Mouse (Mus musculus) heart, embryonic 13.5 days (tissue): Measurements from ENCODE around the gene Fam53b. TPM values are rescaled to one million over a fixed set of nuclear protein-coding genes. Genes with fewer than 3 reads are reported as not detected.
A peak's percentile ranks its signal among the peaks of the same experiment; 100 is the strongest.

ENCODE experiments used
- ATAC-seq: fragments of 200-750 bp; cut with Nextera tagmentation; 2 replicates; pipeline ENCODE4 v1.8.0; 2017; ENCODE audit warnings: moderate TSS enrichment; ENCODE audit not compliant: insufficient number of reproducible peaks, low FRiP score, low TSS enrichment; ENCODE audit errors: extremely low read depth
- H3K27ac ChIP-seq: fragments of 300-500 bp; sonication (generic); replicated peaks from 2 replicates; pipeline ENCODE4 v1.5.1; 2015; ENCODE audit warnings: moderate library complexity, mild to moderate bottlenecking, inconsistent platforms
- H3K27me3 ChIP-seq: fragments of 300-500 bp; sonication (generic); replicated peaks from 2 replicates; pipeline ENCODE4 v1.6.1; 2015; ENCODE audit warnings: mild to moderate bottlenecking, inconsistent platforms
- H3K36me3 ChIP-seq: fragments of 300-500 bp; sonication (generic); 2 replicates; pipeline ENCODE4 v1.6.1; 2015; ENCODE audit warnings: mild to moderate bottlenecking, inconsistent platforms
- H3K4me1 ChIP-seq: fragments of 300-500 bp; sonication (generic); 2 replicates; pipeline ENCODE4 v1.6.1; 2015; ENCODE audit warnings: inconsistent platforms
- H3K4me2 ChIP-seq: fragments of 300-500 bp; sonication (generic); 2 replicates; pipeline ENCODE4 v1.6.1; 2015; ENCODE audit warnings: inconsistent platforms, mild to moderate bottlenecking, moderate library complexity
- H3K4me3 ChIP-seq: fragments of 300-500 bp; sonication (generic); 2 replicates; pipeline ENCODE4 v1.5.1; 2015; ENCODE audit warnings: moderate library complexity, mild to moderate bottlenecking, inconsistent platforms
- H3K9ac ChIP-seq: fragments of 300-500 bp; sonication (generic); 2 replicates; pipeline ENCODE4 v1.6.1; 2015; ENCODE audit warnings: inconsistent platforms, mild to moderate bottlenecking, moderate library complexity
- H3K9me3 ChIP-seq: fragments of 300-500 bp; sonication (generic); 2 replicates; pipeline ENCODE4 v1.6.1; 2016; ENCODE audit warnings: inconsistent platforms
- WGBS: fragments of 180-500 bp; shearing (Covaris S2); methylation state at CpG from one replicate; pipeline ENCODE4 v1.1.7; 2015; ENCODE audit warnings: mixed read lengths; 5-methylcytosine and 5-hydroxymethylcytosine counted together
- polyA plus RNA-seq: library from polyadenylated mRNA; unstranded; fragments of >200 nt; fragmentation: Nextera tagmentation; extraction: Ambion mirVana; gene quantifications from 2 replicates; pipeline ENCODE4 v1.2.1, GENCODE M21; 2015

Fam53b gene
- polyA plus RNA-seq, 1 experiment from 2014 or later, result 12.5 TPM

DNA sequence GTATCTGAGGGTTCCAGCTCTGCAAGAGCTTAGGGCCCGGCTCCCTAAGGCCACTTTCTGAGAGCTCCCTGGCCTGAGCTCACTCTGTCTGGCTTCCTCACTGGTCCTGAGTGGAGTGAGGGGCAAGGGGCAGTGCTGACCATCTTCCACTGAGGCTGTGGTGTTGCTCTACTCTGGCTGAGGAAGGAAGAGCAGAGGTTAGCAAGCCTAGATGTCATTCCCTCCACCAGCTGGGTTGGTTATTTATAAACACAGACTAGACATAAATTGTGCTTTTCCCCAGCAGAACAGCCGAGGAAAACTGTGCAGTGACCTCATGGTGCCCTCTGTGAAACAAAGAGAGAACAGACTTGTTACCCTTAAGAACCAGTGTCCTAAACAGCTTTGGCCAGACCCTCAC, 125.8 kb downstream of the Fam53b start:
- peak overlapping the region; percentile 81; the same call in 1 of the 2 replicates for H3K27ac ChIP-seq
- no peaks in the 10 kb centered on the region for H3K36me3 ChIP-seq
- H3K9me3 ChIP-seq, result no peaks in the 10 kb centered on the region
- peaks cover 50% of the 10 kb centered on the region for H3K4me1 ChIP-seq
- WGBS, result 29% methylated on average over 2 of the region's 2 CpGs
- H3K9ac ChIP-seq, result no peak overlapping the region
- no peak for ATAC-seq
- no peak overlapping the region for H3K4me3 ChIP-seq
- H3K27me3 ChIP-seq, result no peaks in the 10 kb centered on the region
- no peak overlapping the region for H3K4me2 ChIP-seq

DNA sequence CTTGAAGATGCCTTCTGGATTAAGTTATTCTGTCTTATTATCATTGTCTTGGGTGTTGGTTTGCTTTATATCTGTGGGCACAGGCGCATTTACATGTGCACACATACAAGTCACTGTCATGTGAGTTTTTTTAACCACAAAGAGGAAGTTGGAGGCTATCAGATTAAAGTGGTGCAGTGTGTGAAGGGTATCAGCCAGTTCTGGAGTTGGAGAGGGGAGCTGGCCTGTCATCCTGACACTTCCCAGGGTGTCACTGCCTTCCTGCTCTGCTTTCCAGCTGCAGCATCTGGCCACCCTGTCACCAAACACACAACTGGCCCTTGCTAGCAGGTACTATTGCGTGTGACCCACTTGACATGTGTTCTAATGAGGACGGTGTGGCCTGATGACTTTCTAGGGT, 127.2 kb downstream of the Fam53b start:
- H3K4me2 ChIP-seq, result no peak overlapping the region
- H3K4me3 ChIP-seq, result no peak overlapping the region
- ATAC-seq, result no peak
- no peaks in the 10 kb centered on the region for H3K27me3 ChIP-seq
- no peaks in the 10 kb centered on the region for H3K9me3 ChIP-seq
- no peak overlapping the region for H3K9ac ChIP-seq
- WGBS, result 64% methylated on average over 3 of the region's 3 CpGs
- no peaks in the 10 kb centered on the region for H3K36me3 ChIP-seq
- H3K27ac ChIP-seq, result no peak overlapping the region
- peaks cover 55% of the 10 kb centered on the region for H3K4me1 ChIP-seq

DNA sequence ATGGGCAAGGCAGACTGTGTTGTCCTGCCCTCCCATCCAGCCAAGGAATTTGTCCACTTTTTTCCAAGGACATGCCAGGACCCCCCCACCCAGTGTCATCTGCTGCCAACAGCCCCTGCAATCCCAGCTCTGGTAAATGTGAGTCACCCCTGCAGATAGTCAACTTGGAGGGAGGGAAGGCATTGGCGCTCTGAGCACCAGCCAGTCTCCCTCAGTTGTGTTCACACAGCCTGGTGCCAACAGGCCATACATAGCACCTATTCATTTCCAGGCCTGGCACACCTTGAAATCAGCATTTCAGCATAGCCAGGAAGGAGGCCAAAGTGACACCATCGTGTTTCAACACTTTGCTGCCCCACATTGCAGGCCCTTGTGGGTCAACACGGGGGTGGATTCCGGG, 129.8 kb downstream of the Fam53b start:
- no peak for ATAC-seq
- no peak overlapping the region for H3K27ac ChIP-seq
- no peak overlapping the region for H3K9ac ChIP-seq
- H3K36me3 ChIP-seq, result no peaks in the 10 kb centered on the region
- no peaks in the 10 kb centered on the region for H3K27me3 ChIP-seq
- no peak overlapping the region for H3K4me2 ChIP-seq
- H3K4me3 ChIP-seq, result no peak overlapping the region
- no peaks in the 10 kb centered on the region for H3K9me3 ChIP-seq
- 62% methylated on average over 4 of the region's 4 CpGs for WGBS
- peaks cover 46% of the 10 kb centered on the region for H3K4me1 ChIP-seq

DNA sequence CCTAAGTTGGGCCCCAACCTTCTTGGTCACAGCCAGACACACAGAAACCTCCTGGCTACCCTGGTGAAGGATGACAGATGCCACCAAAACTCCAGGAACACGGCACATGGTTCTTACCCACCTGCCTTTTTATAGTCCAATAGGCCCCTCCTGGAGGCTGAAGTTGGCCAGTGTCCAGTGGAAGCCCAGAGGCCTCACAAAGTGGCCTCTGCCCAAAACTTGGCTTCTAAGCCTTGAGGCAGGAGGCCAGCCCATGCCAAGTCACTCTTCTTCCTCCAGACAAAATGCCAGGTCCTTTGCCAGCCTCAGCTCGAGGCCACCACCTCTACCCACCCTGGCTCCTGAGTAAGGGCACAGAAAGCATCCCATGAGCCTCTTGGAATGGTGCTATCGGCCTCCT, 130.8 kb downstream of the Fam53b start:
- 60% methylated on average over 3 of the region's 3 CpGs for WGBS
- Histone ChIP-seq H3K27ac (no peak overlapping the region), H3K4me2 (no peak overlapping the region), H3K4me1 (peaks cover 35% of the 10 kb centered on the region), H3K27me3 (no peaks in the 10 kb centered on the region), H3K36me3 (no peaks in the 10 kb centered on the region), H3K4me3 (no peak overlapping the region), H3K9me3 (no peaks in the 10 kb centered on the region), H3K9ac (no peak overlapping the region)
- ATAC-seq, result no peak

DNA sequence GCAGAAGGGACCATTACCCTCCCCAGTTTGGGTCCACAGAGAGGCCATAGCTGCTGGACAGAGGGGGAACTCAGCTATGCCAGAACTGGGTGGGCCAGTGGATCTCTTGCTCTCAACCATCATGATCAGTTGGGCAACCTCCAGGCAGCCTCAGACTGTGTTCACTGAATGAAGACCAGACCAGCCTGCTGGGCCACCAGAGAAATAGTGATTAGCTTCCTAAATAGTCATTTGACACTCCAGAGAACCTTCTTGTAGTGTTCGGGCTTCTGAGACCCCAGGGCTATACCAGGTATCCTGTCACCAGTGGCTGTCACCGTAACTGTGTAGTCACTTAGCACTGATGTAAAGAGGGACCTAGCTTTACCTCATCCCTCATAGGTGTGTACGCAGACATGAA, 131.3 kb downstream of the Fam53b start:
- 81% methylated on average over 3 of the region's 3 CpGs for WGBS
- Histone ChIP-seq H3K36me3 (no peaks in the 10 kb centered on the region), H3K4me1 (peaks cover 30% of the 10 kb centered on the region), H3K9ac (no peak overlapping the region), H3K27me3 (no peaks in the 10 kb centered on the region), H3K4me3 (no peak overlapping the region), H3K9me3 (no peaks in the 10 kb centered on the region), H3K4me2 (no peak overlapping the region), H3K27ac (no peak overlapping the region)
- ATAC-seq, result no peak

DNA sequence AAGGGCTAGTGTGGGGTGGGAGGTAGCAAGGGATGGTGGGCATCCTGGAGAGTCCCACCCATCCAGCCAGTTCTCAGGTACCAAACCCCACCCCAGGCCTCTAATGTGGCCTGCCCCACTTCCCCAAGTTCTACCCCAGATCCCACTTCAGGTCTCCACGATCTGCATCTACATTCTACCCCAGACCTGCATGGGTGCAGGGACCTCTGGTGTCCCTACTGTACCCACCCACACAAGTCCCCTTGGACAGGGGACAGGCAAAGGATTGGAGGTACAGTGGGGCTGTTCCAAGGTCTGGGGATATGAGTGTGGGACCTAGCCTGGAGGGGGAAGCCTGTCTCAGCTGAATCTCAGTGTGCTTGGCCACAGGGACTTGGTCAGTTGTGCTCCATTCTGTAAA, 131.9 kb downstream of the Fam53b start:
- Histone ChIP-seq H3K36me3 (no peaks in the 10 kb centered on the region), H3K4me3 (no peak overlapping the region), H3K4me1 (peaks cover 25% of the 10 kb centered on the region), H3K27ac (no peak overlapping the region), H3K9ac (no peak overlapping the region), H3K9me3 (no peaks in the 10 kb centered on the region), H3K27me3 (no peaks in the 10 kb centered on the region), H3K4me2 (no peak overlapping the region)
- no peak for ATAC-seq
- WGBS, result 78% methylated on average over 1 of the region's 1 CpGs

DNA sequence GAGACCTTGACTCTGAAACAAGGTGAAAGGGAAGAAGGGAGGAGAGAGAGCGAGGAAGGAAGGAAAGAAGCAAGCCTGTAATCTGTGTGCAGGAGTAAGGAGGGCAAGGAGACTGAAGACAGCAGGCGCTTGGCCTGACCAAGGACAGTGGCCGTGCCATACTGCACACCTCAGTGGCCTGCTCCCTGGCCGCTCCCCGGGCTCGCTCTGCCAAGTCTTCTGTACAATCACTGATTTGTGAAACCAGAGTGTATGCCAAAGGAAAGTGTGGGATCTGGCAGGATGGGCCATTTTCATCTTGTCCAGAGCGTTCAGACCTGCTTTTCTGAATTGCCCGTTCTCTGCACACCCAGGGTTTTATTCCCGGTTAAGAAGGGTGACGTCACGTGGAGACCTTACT, 132.4 kb downstream of the Fam53b start:
- Histone ChIP-seq H3K4me1 (peaks cover 20% of the 10 kb centered on the region), H3K4me2 (no peak overlapping the region), H3K36me3 (no peaks in the 10 kb centered on the region), H3K4me3 (no peak overlapping the region), H3K27ac (no peak overlapping the region), H3K27me3 (no peaks in the 10 kb centered on the region), H3K9me3 (no peaks in the 10 kb centered on the region), H3K9ac (no peak overlapping the region)
- WGBS, result 82% methylated on average over 11 of the region's 11 CpGs
- no peak for ATAC-seq

DNA sequence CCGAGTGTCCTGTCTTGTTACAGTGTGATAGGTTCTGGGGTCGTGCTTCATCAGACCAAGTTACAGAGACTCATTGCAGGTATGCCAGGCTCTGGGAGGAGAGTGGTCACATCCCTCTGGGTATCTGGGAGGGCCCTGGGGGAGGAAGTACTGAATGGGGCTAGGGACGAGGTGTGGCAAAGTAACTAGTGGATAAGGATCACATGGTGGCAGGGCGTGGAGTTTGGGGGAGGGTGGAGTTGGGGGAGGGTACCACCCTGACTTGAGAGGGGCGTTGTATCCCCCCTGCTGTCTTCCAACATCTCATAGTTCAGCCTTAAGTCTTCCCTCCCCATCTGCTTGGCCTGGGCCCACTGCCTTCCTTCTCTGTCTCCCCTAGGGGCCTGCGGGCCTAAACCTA, 134.1 kb downstream of the Fam53b start:
- WGBS, result 67% methylated on average over 6 of the region's 6 CpGs
- no peak for ATAC-seq

DNA sequence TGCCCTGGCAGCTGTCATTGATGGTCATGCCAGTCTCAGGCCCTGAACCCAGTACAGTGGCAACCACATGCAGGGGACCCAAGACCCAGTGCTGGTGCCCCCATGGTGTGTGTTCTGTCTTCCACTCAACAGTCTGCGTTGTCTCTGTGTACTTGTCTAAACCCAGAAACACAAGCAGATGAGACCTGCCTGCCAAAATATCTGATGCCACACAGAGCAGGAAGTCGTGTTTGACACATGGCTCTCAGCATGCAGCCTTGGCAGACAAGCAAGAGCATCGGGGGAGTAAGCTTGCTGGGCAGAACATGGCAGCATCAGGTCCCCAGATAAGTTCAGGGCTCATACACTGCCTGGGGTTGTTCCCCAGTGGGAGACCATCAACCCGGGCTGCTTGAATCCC, 134.6 kb downstream of the Fam53b start:
- Histone ChIP-seq H3K9ac (no peak overlapping the region), H3K9me3 (no peaks in the 10 kb centered on the region), H3K4me1 (peaks cover 27% of the 10 kb centered on the region), H3K36me3 (no peaks in the 10 kb centered on the region), H3K27me3 (no peaks in the 10 kb centered on the region), H3K4me3 (no peak overlapping the region), H3K4me2 (no peak overlapping the region), H3K27ac (no peak overlapping the region)
- ATAC-seq, result no peak
- 60% methylated on average over 4 of the region's 4 CpGs for WGBS

More for the DNA sequence above, 134.1 kb downstream of the Fam53b start:
- peaks cover 23% of the 10 kb centered on the region for H3K4me1 ChIP-seq
- no peaks in the 10 kb centered on the region for H3K9me3 ChIP-seq
- no peak overlapping the region for H3K4me2 ChIP-seq
- no peak overlapping the region for H3K27ac ChIP-seq
- no peak overlapping the region for H3K9ac ChIP-seq
- no peak overlapping the region for H3K4me3 ChIP-seq
- no peaks in the 10 kb centered on the region for H3K36me3 ChIP-seq
- H3K27me3 ChIP-seq, result no peaks in the 10 kb centered on the region

DNA sequence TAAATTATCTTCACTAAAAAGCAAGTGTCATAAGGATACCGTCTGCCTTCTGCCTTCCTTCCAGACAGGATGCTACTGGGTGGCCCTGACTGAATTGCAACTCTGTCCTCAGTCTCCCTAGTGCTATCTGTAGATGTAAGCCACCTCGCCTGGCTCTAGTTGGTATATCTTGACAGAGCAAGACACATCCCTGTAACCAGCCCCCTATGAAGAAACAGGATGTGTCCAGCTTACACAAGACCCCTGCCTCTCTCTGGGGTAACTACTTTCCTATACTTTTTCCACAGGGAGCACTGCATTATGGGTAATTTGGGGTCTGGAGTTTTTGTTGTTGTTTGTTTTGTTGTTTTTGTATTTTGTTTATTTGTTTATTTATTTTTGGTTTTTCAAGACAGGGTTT, 137.8 kb downstream of the Fam53b start:
- no peaks in the 10 kb centered on the region for H3K9me3 ChIP-seq
- H3K27me3 ChIP-seq, result no peaks in the 10 kb centered on the region
- no peak overlapping the region for H3K4me3 ChIP-seq
- no peak overlapping the region for H3K4me2 ChIP-seq
- no peak overlapping the region for H3K27ac ChIP-seq
- H3K36me3 ChIP-seq, result no peaks in the 10 kb centered on the region
- 85% methylated on average over 2 of the region's 2 CpGs for WGBS
- ATAC-seq, result no peak
- H3K4me1 ChIP-seq, result peaks cover 18% of the 10 kb centered on the region
- no peak overlapping the region for H3K9ac ChIP-seq

DNA sequence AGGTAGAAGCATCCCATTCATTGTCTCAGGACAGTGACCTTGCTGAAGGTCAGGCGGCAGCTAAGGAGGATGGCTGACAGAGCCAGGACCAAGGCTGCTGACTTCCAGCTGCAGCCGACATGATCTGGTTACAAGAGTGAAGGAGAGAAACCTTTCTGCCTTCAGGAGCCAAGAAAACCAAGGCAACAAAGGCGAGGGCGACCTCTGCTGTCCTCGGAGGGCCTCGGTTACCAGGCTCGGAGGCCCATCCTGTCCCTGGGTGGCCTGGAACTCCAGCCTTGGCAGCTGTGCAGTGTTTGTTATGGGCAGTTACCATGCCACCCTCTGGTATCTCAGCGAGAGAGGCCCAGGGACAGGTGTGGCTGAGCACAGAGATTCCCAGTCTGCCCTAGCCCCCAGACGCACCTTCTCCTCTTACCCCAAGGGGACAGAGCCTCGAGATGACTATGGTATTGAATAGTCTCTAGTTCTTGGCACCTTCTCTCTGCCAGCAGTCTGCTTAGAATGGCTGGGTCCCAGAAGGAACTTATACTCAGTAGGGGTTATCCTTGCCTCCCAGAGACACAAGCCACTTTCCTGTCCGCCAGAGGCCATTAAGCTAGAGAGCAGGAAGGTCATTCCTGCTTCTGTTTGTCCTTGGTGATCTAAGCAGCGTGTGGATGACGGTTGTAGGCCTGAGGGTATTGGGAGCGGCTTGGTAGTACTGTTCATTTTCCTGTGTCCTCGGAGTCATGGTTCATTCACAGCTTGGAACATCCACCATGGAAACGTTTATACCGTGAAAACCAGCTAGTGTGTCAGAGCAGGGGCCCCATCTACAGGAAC, 139.5 kb downstream of the Fam53b start:
- Histone ChIP-seq H3K4me2 (no peak overlapping the region), H3K4me1 (peaks cover 16% of the 10 kb centered on the region), H3K27me3 (no peaks in the 10 kb centered on the region), H3K4me3 (no peak overlapping the region), H3K36me3 (no peaks in the 10 kb centered on the region), H3K27ac (peak overlapping the region; percentile 83), H3K9me3 (no peaks in the 10 kb centered on the region), H3K9ac (peak overlapping the region; percentile 15; the same call in 1 of the 2 replicates)
- 39% methylated on average over 17 of the region's 17 CpGs for WGBS
- ATAC-seq, result peak; percentile 57; the same call in 1 of the 2 replicates

DNA sequence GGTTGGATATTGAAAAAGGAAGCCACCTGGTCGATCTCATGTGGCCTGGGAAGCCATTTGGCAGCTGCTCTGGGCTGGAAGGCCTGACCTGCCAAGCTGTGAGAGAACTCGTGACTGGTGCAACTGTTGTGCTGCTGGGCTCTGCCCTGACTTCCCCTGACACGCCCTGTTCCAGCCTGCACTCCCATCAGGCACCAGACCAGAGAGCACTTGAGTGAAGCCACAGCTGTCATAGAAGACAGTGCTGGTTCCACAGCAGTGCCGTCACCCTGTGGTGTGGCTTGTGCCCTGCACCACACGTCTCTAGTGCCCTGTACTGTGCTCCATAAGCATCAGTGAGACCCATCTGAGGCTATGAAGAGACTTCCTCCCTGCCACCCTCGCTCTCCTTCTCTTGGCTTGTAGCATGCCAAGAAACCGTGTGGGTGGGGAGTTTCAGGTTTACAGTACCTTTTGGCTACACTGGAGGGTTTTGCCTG, 141.2 kb downstream of the Fam53b start:
- Histone ChIP-seq H3K27me3 (no peaks in the 10 kb centered on the region), H3K4me1 (peaks cover 23% of the 10 kb centered on the region), H3K9ac (no peak overlapping the region), H3K27ac (no peak overlapping the region), H3K4me2 (no peak overlapping the region), H3K4me3 (no peak overlapping the region), H3K9me3 (no peaks in the 10 kb centered on the region), H3K36me3 (no peaks in the 10 kb centered on the region)
- ATAC-seq, result no peak
- WGBS, result 64% methylated on average over 7 of the region's 7 CpGs
